Mouse (Mus musculus): ENCODE data around the gene Herc2. TPM values are rescaled to one million over a fixed set of nuclear protein-coding genes. Genes with fewer than 3 reads are reported as not detected.
"Not testable (repeated sequence)": the region's sequence is repeated elsewhere in the genome, so short reads cannot be mapped to it uniquely, and the experiment has no call there.

Gene Herc2
- total RNA-seq (2021): 100 to 1,000 TPM; 138 to 151 TPM

GRCm38 (mm10) chr7:56049831-56050321, at the start of gene Herc2:
Gene Herc2, plus strand, starts transcription at chr7:56050196.
- DNase-seq: peak; percentile 99

- no peak for DNase-seq
Measured at GRCm38 (mm10) chr7:56010318-56011017, 39.5 kb upstream of the Herc2 start.

GRCm38 (mm10) chr7:56011018-56011333, 39.0 kb upstream of the Herc2 start:
- no peak for DNase-seq

- no peak for DNase-seq
Measured at GRCm38 (mm10) chr7:56013261-56014001, 36.6 kb upstream of the Herc2 start.

- not testable (repeated sequence) for DNase-seq
Measured at GRCm38 (mm10) chr7:56014002-56014702, 35.8 kb upstream of the Herc2 start.

- no peak for DNase-seq
Measured at GRCm38 (mm10) chr7:56015172-56015571, 34.8 kb upstream of the Herc2 start.

- no peak for DNase-seq
Measured at GRCm38 (mm10) chr7:56015837-56016236, 34.2 kb upstream of the Herc2 start.

GRCm38 (mm10) chr7:56017761-56018160, 32.2 kb upstream of the Herc2 start:
- DNase-seq: no peak

GRCm38 (mm10) chr7:56018446-56018971, 31.5 kb upstream of the Herc2 start:
- DNase-seq: no peak

GRCm38 (mm10) chr7:56018972-56019929, 30.7 kb upstream of the Herc2 start:
- peak; percentile 62 to 72 for DNase-seq

GRCm38 (mm10) chr7:56019930-56020253, 30.1 kb upstream of the Herc2 start, which contains the start of gene Nipa1:
Gene Nipa1, minus strand, starts transcription at chr7:56019954.
- no peak for DNase-seq

GRCm38 (mm10) chr7:56023586-56023985, 26.4 kb upstream of the Herc2 start:
- no peak for DNase-seq

GRCm38 (mm10) chr7:56042353-56042752, 7.6 kb upstream of the Herc2 start:
- DNase-seq: peak; percentile 69 to 73

GRCm38 (mm10) chr7:56043577-56044266, 6.3 kb upstream of the Herc2 start:
- no peak for DNase-seq

GRCm38 (mm10) chr7:56044267-56044629, 5.7 kb upstream of the Herc2 start:
- DNase-seq: no peak

GRCm38 (mm10) chr7:56047178-56047577, 2.8 kb upstream of the Herc2 start:
- no peak for DNase-seq

GRCm38 (mm10) chr7:56050487-56050911, 503 bp downstream of the Herc2 start:
- peak in 1 of 2 experiments; percentile 7 for DNase-seq

GRCm38 (mm10) chr7:56052996-56053395, 3.0 kb downstream of the Herc2 start:
- DNase-seq: no peak

GRCm38 (mm10) chr7:56055338-56055737, 5.3 kb downstream of the Herc2 start:
- DNase-seq: peak in 1 of 2 experiments; percentile 12

GRCm38 (mm10) chr7:56064876-56065275, 14.9 kb downstream of the Herc2 start:
- no peak for DNase-seq

GRCm38 (mm10) chr7:56066136-56066535, 16.1 kb downstream of the Herc2 start:
- DNase-seq: no peak
